Mouse (Mus musculus): ENCODE data around the gene Tcte3. TPM values are rescaled to one million over a fixed set of nuclear protein-coding genes. Genes with fewer than 3 reads are reported as not detected.

The Tcte3 gene
- polyA plus RNA-seq, 1 experiment: 0.50 TPM

GRCm38 (mm10) chr17:15066066-15066465, 24.8 kb upstream of the Tcte3 start:
- H3K4me2 ChIP-seq (ENCODE audit: low read depth): peak overlapping the region; percentile 70
- H3K27me3 ChIP-seq (ENCODE audit: control insufficient read depth, insufficient read depth, insufficient read length): no peaks in the 10 kb centered on the region
- H3K4me3 ChIP-seq: no peak overlapping the region
- no peaks in the 10 kb centered on the region for H3K79me2 ChIP-seq (ENCODE audit: control insufficient read depth, insufficient read depth)
- H3ac ChIP-seq (ENCODE audit: control insufficient read depth, insufficient read length): no peak overlapping the region
- no peak for TF ChIP-seq E2F4 (IDR thresholded peaks at IDR 0.05; ENCODE audit: insufficient read depth)
- peak in 1 of 3 experiments; percentile 14 for TF ChIP-seq MYOG (IDR thresholded peaks at IDR 0.05; ENCODE audit: control insufficient read depth in 1 of 3, insufficient read depth in 1 of 3, insufficient read length in 2 of 3, low read depth in 2 of 3)
- H3K36me3 ChIP-seq (ENCODE audit: control insufficient read depth, insufficient read depth): no peaks in the 10 kb centered on the region

GRCm38 (mm10) chr17:15065391-15066024, 24.2 kb upstream of the Tcte3 start:
- Histone ChIP-seq H3K27me3 (ENCODE audit: control insufficient read depth, insufficient read depth, insufficient read length) (no peaks in the 10 kb centered on the region), H3ac (ENCODE audit: control insufficient read depth, insufficient read length) (no peak overlapping the region), H3K36me3 (ENCODE audit: control insufficient read depth, insufficient read depth) (peaks cover 5% of the 10 kb centered on the region), H3K4me3 (no peak overlapping the region), H3K79me2 (ENCODE audit: control insufficient read depth, insufficient read depth) (no peaks in the 10 kb centered on the region), H3K4me2 (ENCODE audit: low read depth) (peak overlapping the region; percentile 70)
- TF ChIP-seq REST (IDR thresholded peaks at IDR 0.05; ENCODE audit: insufficient read depth, insufficient read length) (no peak), POLR2AphosphoS2 (IDR thresholded peaks at IDR 0.05; ENCODE audit: insufficient read length, low read depth) (peak; percentile 14)

GRCm38 (mm10) chr17:15060356-15060755, 19.1 kb upstream of the Tcte3 start:
- Histone ChIP-seq H3K36me3 (ENCODE audit: control insufficient read depth, insufficient read depth) (peaks cover 5% of the 10 kb centered on the region), H3ac (ENCODE audit: control insufficient read depth, insufficient read length) (no peak overlapping the region), H3K4me3 (no peak overlapping the region), H3K27me3 (ENCODE audit: control insufficient read depth, insufficient read depth, insufficient read length) (no peaks in the 10 kb centered on the region), H3K4me2 (ENCODE audit: low read depth) (no peak overlapping the region), H3K79me2 (ENCODE audit: control insufficient read depth, insufficient read depth) (no peaks in the 10 kb centered on the region)
- TF ChIP-seq POLR2A (IDR thresholded peaks at IDR 0.05; ENCODE audit: insufficient read length, low read depth): no peak
- no peak for TF ChIP-seq REST (IDR thresholded peaks at IDR 0.05; ENCODE audit: insufficient read depth, insufficient read length)
- no peak for TF ChIP-seq TCF3 (IDR thresholded peaks at IDR 0.05; ENCODE audit: insufficient read length, low read depth)
- TF ChIP-seq SRF (IDR thresholded peaks at IDR 0.05; ENCODE audit: control insufficient read depth, insufficient read length, low read depth): no peak
- no peak for TF ChIP-seq E2F4 (IDR thresholded peaks at IDR 0.05; ENCODE audit: insufficient read depth)
- no peak for TF ChIP-seq TCF12 (IDR thresholded peaks at IDR 0.05; ENCODE audit: insufficient read depth, poor library complexity, severe bottlenecking)
- no peak for TF ChIP-seq POLR2AphosphoS2 (IDR thresholded peaks at IDR 0.05; ENCODE audit: insufficient read length, low read depth)
- no peak for TF ChIP-seq CEBPB (IDR thresholded peaks at IDR 0.05; ENCODE audit: insufficient read depth, poor library complexity, severe bottlenecking)
- TF ChIP-seq MYOD1 (IDR thresholded peaks at IDR 0.05; ENCODE audit: control insufficient read depth in 1 of 3, insufficient read length in 2 of 3, low read depth in 2 of 3): no peak
- TF ChIP-seq USF1 (IDR thresholded peaks at IDR 0.05; ENCODE audit: low read depth): no peak
- TF ChIP-seq MAX (IDR thresholded peaks at IDR 0.05; ENCODE audit: low read depth): no peak
- no peak for TF ChIP-seq MYOG (IDR thresholded peaks at IDR 0.05; ENCODE audit: control insufficient read depth in 1 of 3, insufficient read depth in 1 of 3, insufficient read length in 2 of 3, low read depth in 2 of 3)

GRCm38 (mm10) chr17:15059646-15060045, 18.4 kb upstream of the Tcte3 start:
- Histone ChIP-seq H3K36me3 (ENCODE audit: control insufficient read depth, insufficient read depth) (peaks cover 5% of the 10 kb centered on the region), H3K4me3 (no peak overlapping the region), H3ac (ENCODE audit: control insufficient read depth, insufficient read length) (no peak overlapping the region), H3K4me2 (ENCODE audit: low read depth) (no peak overlapping the region), H3K79me2 (ENCODE audit: control insufficient read depth, insufficient read depth) (no peaks in the 10 kb centered on the region), H3K27me3 (ENCODE audit: control insufficient read depth, insufficient read depth, insufficient read length) (no peaks in the 10 kb centered on the region)
- TF ChIP-seq POLR2A (IDR thresholded peaks at IDR 0.05; ENCODE audit: insufficient read length, low read depth) (no peak), MYOG (IDR thresholded peaks at IDR 0.05; ENCODE audit: control insufficient read depth in 1 of 3, insufficient read depth in 1 of 3, insufficient read length in 2 of 3, low read depth in 2 of 3) (no peak), REST (IDR thresholded peaks at IDR 0.05; ENCODE audit: insufficient read depth, insufficient read length) (no peak), CEBPB (IDR thresholded peaks at IDR 0.05; ENCODE audit: insufficient read depth, poor library complexity, severe bottlenecking) (no peak), MAX (IDR thresholded peaks at IDR 0.05; ENCODE audit: low read depth) (no peak), TCF12 (IDR thresholded peaks at IDR 0.05; ENCODE audit: insufficient read depth, poor library complexity, severe bottlenecking) (no peak), MYOD1 (IDR thresholded peaks at IDR 0.05; ENCODE audit: control insufficient read depth in 1 of 3, insufficient read length in 2 of 3, low read depth in 2 of 3) (no peak), TCF3 (IDR thresholded peaks at IDR 0.05; ENCODE audit: insufficient read length, low read depth) (no peak), SRF (IDR thresholded peaks at IDR 0.05; ENCODE audit: control insufficient read depth, insufficient read length, low read depth) (no peak), USF1 (IDR thresholded peaks at IDR 0.05; ENCODE audit: low read depth) (no peak), E2F4 (IDR thresholded peaks at IDR 0.05; ENCODE audit: insufficient read depth) (no peak), POLR2AphosphoS2 (IDR thresholded peaks at IDR 0.05; ENCODE audit: insufficient read length, low read depth) (no peak)

GRCm38 (mm10) chr17:15058161-15058591, 16.9 kb upstream of the Tcte3 start:
- Histone ChIP-seq H3K4me2 (ENCODE audit: low read depth) (no peak overlapping the region), H3K4me3 (no peak overlapping the region), H3K27me3 (ENCODE audit: control insufficient read depth, insufficient read depth, insufficient read length) (no peaks in the 10 kb centered on the region), H3K79me2 (ENCODE audit: control insufficient read depth, insufficient read depth) (no peaks in the 10 kb centered on the region), H3ac (ENCODE audit: control insufficient read depth, insufficient read length) (no peak overlapping the region), H3K36me3 (ENCODE audit: control insufficient read depth, insufficient read depth) (peaks cover 5% of the 10 kb centered on the region)
- TF ChIP-seq MYOG (IDR thresholded peaks at IDR 0.05; ENCODE audit: control insufficient read depth in 1 of 3, insufficient read depth in 1 of 3, insufficient read length in 2 of 3, low read depth in 2 of 3): no peak
- TF ChIP-seq CEBPB (IDR thresholded peaks at IDR 0.05; ENCODE audit: insufficient read depth, poor library complexity, severe bottlenecking): no peak
- no peak for TF ChIP-seq TCF12 (IDR thresholded peaks at IDR 0.05; ENCODE audit: insufficient read depth, poor library complexity, severe bottlenecking)
- no peak for TF ChIP-seq SRF (IDR thresholded peaks at IDR 0.05; ENCODE audit: control insufficient read depth, insufficient read length, low read depth)
- TF ChIP-seq E2F4 (IDR thresholded peaks at IDR 0.05; ENCODE audit: insufficient read depth): no peak
- TF ChIP-seq MAX (IDR thresholded peaks at IDR 0.05; ENCODE audit: low read depth): no peak
- no peak for TF ChIP-seq TCF3 (IDR thresholded peaks at IDR 0.05; ENCODE audit: insufficient read length, low read depth)
- TF ChIP-seq POLR2A (IDR thresholded peaks at IDR 0.05; ENCODE audit: insufficient read length, low read depth): no peak
